Mouse (Mus musculus) spleen, adult 2 months (tissue): ENCODE measurements around the gene Parp9. TPM values are rescaled to one million over a fixed set of nuclear protein-coding genes. Genes with fewer than 3 reads are reported as not detected.

Experiments
- DNase-seq, 2 experiments: peaks; one replicate each; pipeline versions ENCODE4 v3.0.0 to v3.0.0-alpha.2; 2012 to 2021; ENCODE audit warnings: low spot score in 2 of 2, low read depth in 1 of 2
- H3K27ac ChIP-seq: fragments of 200-500 bp; 2 replicates; pipeline ENCODE4 v1.5.1; 2012; ENCODE audit warnings: low read length, inconsistent platforms; ENCODE audit not compliant: insufficient read depth
- H3K27me3 ChIP-seq: fragments of 200-500 bp; 2 replicates; pipeline ENCODE4 v1.6.1; 2012; ENCODE audit warnings: mild to moderate bottlenecking, moderate library complexity, low read length, inconsistent platforms; ENCODE audit not compliant: control insufficient read depth, insufficient read depth
- H3K36me3 ChIP-seq: fragments of 200-500 bp; 2 replicates; pipeline ENCODE4 v1.6.1; 2012; ENCODE audit warnings: mild to moderate bottlenecking, low read length, inconsistent platforms; ENCODE audit not compliant: control insufficient read depth, insufficient read depth
- H3K4me1 ChIP-seq: fragments of 200-500 bp; 2 replicates; pipeline ENCODE4 v1.6.1; 2011; ENCODE audit warnings: inconsistent platforms; ENCODE audit not compliant: control insufficient read depth, insufficient read depth, insufficient read length
- H3K4me3 ChIP-seq: fragments of 200-500 bp; 2 replicates; pipeline ENCODE4 v1.5.1; 2011; ENCODE audit warnings: mild to moderate bottlenecking, inconsistent platforms; ENCODE audit not compliant: insufficient read depth, insufficient read length; ENCODE audit errors: extremely low read depth
- CTCF ChIP-seq: fragments of 200-500 bp; IDR thresholded peaks from 2 replicates; pipeline ENCODE4 v1.5.1; 2011; ENCODE audit warnings: mild to moderate bottlenecking, inconsistent platforms; ENCODE audit not compliant: insufficient read depth, insufficient read length, insufficient replicate concordance; ENCODE audit errors: extremely low read depth
- POLR2A ChIP-seq: fragments of 200-500 bp; IDR thresholded peaks from 2 replicates; pipeline ENCODE4 v1.6.1; 2011; ENCODE audit warnings: low read depth, low read length, inconsistent platforms
- WGBS: fragments of 180-500 bp; shearing (Covaris S2); methylation state at CpG from one replicate; pipeline ENCODE4 v1.1.7; 2018; 5-methylcytosine and 5-hydroxymethylcytosine counted together
- polyA plus RNA-seq: library from polyadenylated mRNA; depleted of rRNA; stranded (reverse); fragments of >200 nt; gene quantifications from 2 replicates; pipeline ENCODE4 v1.2.3, GENCODE M21; 2012

Parp9 gene
- polyA plus RNA-seq, 1 experiment: 6.7 TPM

- DNase-seq: no peak
- no peaks in the 10 kb centered on the region for H3K27me3 ChIP-seq
- peaks cover 19% of the 10 kb centered on the region for H3K36me3 ChIP-seq
- 93% methylated on average over 5 of the region's 5 CpGs for WGBS
- H3K4me3 ChIP-seq: no peak overlapping the region
- 0 out of 2 replicates have a peak, but pooled peaks cover under 1% of the 10 kb centered on the region for H3K4me1 ChIP-seq
- no peak for TF ChIP-seq CTCF
- TF ChIP-seq POLR2A: no peak
- H3K27ac ChIP-seq: no peak overlapping the region
Measured at GRCm38 (mm10) chr16:35924341-35924740, 13.9 kb upstream of the Parp9 start.

- Histone ChIP-seq H3K27me3 (no peaks in the 10 kb centered on the region), H3K36me3 (peaks cover 56% of the 10 kb centered on the region), H3K4me3 (no peak overlapping the region), H3K4me1 (peaks cover 2% of the 10 kb centered on the region; the same call in 1 of the 2 replicates), H3K27ac (no peak overlapping the region)
- no peak for DNase-seq
- TF ChIP-seq CTCF (no peak), POLR2A (no peak)
- 92% methylated on average over 19 of the region's 19 CpGs for WGBS
Measured at GRCm38 (mm10) chr16:35932179-35933055, 5.9 kb upstream of the Parp9 start.

- Histone ChIP-seq H3K36me3 (peaks cover 53% of the 10 kb centered on the region), H3K4me1 (peaks cover 2% of the 10 kb centered on the region; the same call in 1 of the 2 replicates), H3K4me3 (no peak overlapping the region), H3K27me3 (no peaks in the 10 kb centered on the region), H3K27ac (no peak overlapping the region)
- TF ChIP-seq POLR2A (no peak), CTCF (no peak)
- 95% methylated on average over 10 of the region's 10 CpGs for WGBS
- DNase-seq: no peak
Measured at GRCm38 (mm10) chr16:35933181-35933580, 5.1 kb upstream of the Parp9 start.

- WGBS: under 1% methylated on average over 6 of the region's 6 CpGs
- peaks cover 30% of the 10 kb centered on the region for H3K36me3 ChIP-seq
- DNase-seq: no peak
Measured at GRCm38 (mm10) chr16:35939261-35939660, 991 bp downstream of the Parp9 start.

GRCm38 (mm10) chr16:35939690-35940089, 1.4 kb downstream of the Parp9 start:
- peak overlapping the region; percentile 96 for H3K4me3 ChIP-seq
- H3K4me1 ChIP-seq: peaks cover 2% of the 10 kb centered on the region; the same call in 1 of the 2 replicates
- WGBS: under 1% methylated on average over 9 of the region's 9 CpGs
- peak overlapping the region; percentile 87 for H3K27ac ChIP-seq
- peaks cover 28% of the 10 kb centered on the region for H3K36me3 ChIP-seq
- TF ChIP-seq POLR2A (peak; percentile 70), CTCF (peak; percentile 81; the same call in 1 of the 2 replicates)
- H3K27me3 ChIP-seq: no peaks in the 10 kb centered on the region
- peak; percentile 89 to 92 for DNase-seq

More at GRCm38 (mm10) chr16:35939261-35939660, 991 bp downstream of the Parp9 start:
- peak overlapping the region; percentile 96 for H3K4me3 ChIP-seq
- no peak for TF ChIP-seq CTCF
- TF ChIP-seq POLR2A: no peak
- H3K4me1 ChIP-seq: peaks cover 2% of the 10 kb centered on the region; the same call in 1 of the 2 replicates
- H3K27ac ChIP-seq: peak overlapping the region; percentile 87
- no peaks in the 10 kb centered on the region for H3K27me3 ChIP-seq

- H3K36me3 ChIP-seq: peaks cover 23% of the 10 kb centered on the region
- no peak overlapping the region for H3K4me3 ChIP-seq
- WGBS: 87% methylated on average over 7 of the region's 7 CpGs
- H3K27ac ChIP-seq: no peak overlapping the region
- H3K27me3 ChIP-seq: no peaks in the 10 kb centered on the region
- peak; percentile 25; the same call in 1 of the 2 replicates for TF ChIP-seq CTCF
- TF ChIP-seq POLR2A: no peak
- H3K4me1 ChIP-seq: peaks cover 2% of the 10 kb centered on the region; the same call in 1 of the 2 replicates
- no peak for DNase-seq
Measured at GRCm38 (mm10) chr16:35941382-35941781, 3.1 kb downstream of the Parp9 start.
